Comparison of ENCODE assay signal across 8 mouse cellular contexts in the genomic region with DNA sequence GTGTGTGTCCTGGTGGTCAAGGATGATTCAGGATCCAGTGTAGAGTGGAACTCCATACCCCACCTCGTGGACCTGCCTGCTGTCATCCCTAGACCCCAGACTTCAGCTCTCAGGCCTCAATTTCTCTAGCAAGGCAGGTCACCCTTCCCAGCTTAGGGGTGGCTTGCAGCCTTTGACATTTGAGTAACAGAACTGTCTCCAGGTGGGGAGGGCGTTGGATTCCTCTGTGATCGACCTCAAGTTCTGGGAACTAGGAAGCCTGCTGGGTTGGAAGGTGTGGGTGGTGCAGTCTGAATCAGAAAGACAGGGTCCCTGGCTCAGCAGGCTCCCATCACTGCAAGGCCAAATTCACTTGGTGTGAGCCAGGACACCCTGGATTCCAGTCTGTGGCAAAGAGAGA. TPM values are rescaled to one million over a fixed set of nuclear protein-coding genes. Genes with fewer than 3 reads are reported as not detected.
DNase-seq lines count a peak whose midpoint lies in the region; ATAC-seq lines count a peak whose summit lies in the region.
"Had no signal": no experiment of that assay in that cellular context is flagged by ENCODE, and none has a peak within 500 bp of the region (broad histone marks: within the 10 kb centered on the region; RNA-seq: fewer than 3 reads in every experiment).

No protein-coding gene starts in this region.

- ATAC-seq in liver, embryonic 11.5 days (replicated peaks; ENCODE audit: low FRiP score) = no peak
- no peak for ATAC-seq in embryonic facial prominence, embryonic 12.5 days (ENCODE audit: insufficient number of reproducible peaks, insufficient read depth, low FRiP score, low TSS enrichment)
- ATAC-seq in hindbrain, embryonic 14.5 days (ENCODE audit: low FRiP score) = no peak
- no peak for ATAC-seq in neural tube, embryonic 12.5 days (ENCODE audit: low FRiP score, low read depth)
- ATAC-seq in monocyte, adult 5-6 weeks (replicated peaks; ENCODE audit: insufficient number of reproducible peaks, low FRiP score, low TSS enrichment, poor library complexity, severe bottlenecking) = no peak

- peak overlapping the region; percentile 95 for H3K27ac ChIP-seq in liver, embryonic 11.5 days (ENCODE audit: low read depth, low read length)
- H3K27ac ChIP-seq in embryonic facial prominence, embryonic 12.5 days = no peak overlapping the region
- no peak overlapping the region for H3K27ac ChIP-seq in hindbrain, embryonic 14.5 days
- H3K27ac ChIP-seq in neural tube, embryonic 12.5 days = no peak overlapping the region

- H3K9me3 ChIP-seq in liver, embryonic 11.5 days (ENCODE audit: control insufficient read depth, low read length) = no peaks in the 10 kb centered on the region
- no peaks in the 10 kb centered on the region for H3K9me3 ChIP-seq in embryonic facial prominence, embryonic 12.5 days
- no peaks in the 10 kb centered on the region for H3K9me3 ChIP-seq in hindbrain, embryonic 14.5 days (ENCODE audit: control insufficient read depth, low read length)
- no peaks in the 10 kb centered on the region for H3K9me3 ChIP-seq in neural tube, embryonic 12.5 days

- H3K36me3 ChIP-seq in liver, embryonic 11.5 days (ENCODE audit: control insufficient read depth, insufficient read depth, low read length) = no peaks in the 10 kb centered on the region
- no peaks in the 10 kb centered on the region for H3K36me3 ChIP-seq in embryonic facial prominence, embryonic 12.5 days
- no peaks in the 10 kb centered on the region for H3K36me3 ChIP-seq in hindbrain, embryonic 14.5 days (replicated peaks; ENCODE audit: control insufficient read depth, insufficient read depth)
- H3K36me3 ChIP-seq in neural tube, embryonic 12.5 days = no peaks in the 10 kb centered on the region

- peak overlapping the region; percentile 97 for H3K4me3 ChIP-seq in liver, embryonic 11.5 days (ENCODE audit: low read depth, low read length)
- H3K4me3 ChIP-seq in embryonic facial prominence, embryonic 12.5 days = no peak overlapping the region
- no peak overlapping the region for H3K4me3 ChIP-seq in hindbrain, embryonic 14.5 days (replicated peaks; ENCODE audit: low read length)
- H3K4me3 ChIP-seq in neural tube, embryonic 12.5 days = no peak overlapping the region

- H3K4me1 ChIP-seq in liver, embryonic 11.5 days (replicated peaks; ENCODE audit: control insufficient read depth, insufficient read depth, low read length) = peaks cover 71% of the 10 kb centered on the region
- H3K4me1 ChIP-seq in embryonic facial prominence, embryonic 12.5 days = peaks cover 49% of the 10 kb centered on the region
- H3K4me1 ChIP-seq in hindbrain, embryonic 14.5 days (replicated peaks; ENCODE audit: control insufficient read depth, insufficient read depth, low read length) = peaks cover 43% of the 10 kb centered on the region
- peaks cover 68% of the 10 kb centered on the region for H3K4me1 ChIP-seq in neural tube, embryonic 12.5 days

- peak overlapping the region; percentile 97 for H3K4me2 ChIP-seq in liver, embryonic 11.5 days
- H3K4me2 ChIP-seq in embryonic facial prominence, embryonic 12.5 days (replicated peaks) = peak overlapping the region; percentile 96
- no peak overlapping the region; the same call in 1 of the 2 replicates for H3K4me2 ChIP-seq in hindbrain, embryonic 14.5 days (replicated peaks)
- H3K4me2 ChIP-seq in neural tube, embryonic 12.5 days (replicated peaks) = peak overlapping the region; percentile 97

- peak overlapping the region; percentile 89 for H3K9ac ChIP-seq in liver, embryonic 11.5 days (ENCODE audit: low read depth, low read length)
- no peak overlapping the region for H3K9ac ChIP-seq in embryonic facial prominence, embryonic 12.5 days
- H3K9ac ChIP-seq in hindbrain, embryonic 14.5 days = peak overlapping the region; percentile 10; the same call in 1 of the 2 replicates
- H3K9ac ChIP-seq in neural tube, embryonic 12.5 days = no peak overlapping the region

- 64% methylated on average over 3 of the region's 3 CpGs for WGBS in liver, embryonic 11.5 days
- 68% methylated on average over 3 of the region's 3 CpGs for WGBS in embryonic facial prominence, embryonic 12.5 days
- WGBS in hindbrain, embryonic 14.5 days = 83% methylated on average over 3 of the region's 3 CpGs
- WGBS in neural tube, embryonic 12.5 days = 80% methylated on average over 3 of the region's 3 CpGs

- no peaks in the 10 kb centered on the region for H3K27me3 ChIP-seq in liver, embryonic 11.5 days (replicated peaks; ENCODE audit: control insufficient read depth, insufficient read depth, low read length)
- H3K27me3 ChIP-seq in embryonic facial prominence, embryonic 12.5 days = no peaks in the 10 kb centered on the region
- H3K27me3 ChIP-seq in hindbrain, embryonic 14.5 days (ENCODE audit: control insufficient read depth, insufficient read depth, low read length) = no peaks in the 10 kb centered on the region
- no peaks in the 10 kb centered on the region for H3K27me3 ChIP-seq in neural tube, embryonic 12.5 days (replicated peaks)

- DNase-seq in liver, embryonic 11.5 days (ENCODE audit: low spot score) = no peak
- DNase-seq in liver = no peak
- DNase-seq in hindbrain, embryonic 14.5 days (ENCODE audit: low spot score) = no peak
- DNase-seq in gastrocnemius, adult 18-20 months (ENCODE audit: low spot score) = no peak

RNA-seq across cellular contexts. Expression of gene Klf16, which starts 2.2 kb away (rescaled TPM):
- 10.0 and 11.4 TPM in 2 replicates for polyA plus RNA-seq in liver, embryonic 11.5 days (2014; fragmentation: Nextera tagmentation; extraction: Ambion mirVana)
- polyA plus RNA-seq in embryonic facial prominence, embryonic 12.5 days (2016; fragmentation: Nextera tagmentation; extraction: Ambion mirVana) = 12.4 and 12.5 TPM in 2 replicates
- 5.1 and 5.3 TPM in 2 replicates for polyA plus RNA-seq in hindbrain, embryonic 14.5 days (2014; fragmentation: Nextera tagmentation; extraction: Ambion mirVana)
- 7.3 and 7.5 TPM in 2 replicates for polyA plus RNA-seq in neural tube, embryonic 12.5 days (2016; fragmentation: Nextera tagmentation; extraction: Ambion mirVana)
- 1 to 10 TPM; 1.5 to 1.9 TPM for total RNA-seq in gastrocnemius, adult 18-20 months (2021)
- total RNA-seq in monocyte, adult 5-6 weeks (2017) = 5.1 to 8.5 TPM (median 8.2 TPM) in 3 replicates

RNA-seq across cellular contexts. Expression of gene Rexo1, which starts 13.5 kb away (rescaled TPM):
- polyA plus RNA-seq in liver, embryonic 11.5 days (2014; fragmentation: Nextera tagmentation; extraction: Ambion mirVana) = 31.8 and 33.4 TPM in 2 replicates
- 32.9 and 33.1 TPM in 2 replicates for polyA plus RNA-seq in embryonic facial prominence, embryonic 12.5 days (2016; fragmentation: Nextera tagmentation; extraction: Ambion mirVana)
- 29.0 and 30.8 TPM in 2 replicates for polyA plus RNA-seq in hindbrain, embryonic 14.5 days (2014; fragmentation: Nextera tagmentation; extraction: Ambion mirVana)
- polyA plus RNA-seq in neural tube, embryonic 12.5 days (2016; fragmentation: Nextera tagmentation; extraction: Ambion mirVana) = 35.6 and 35.9 TPM in 2 replicates
- 10 to 100 TPM in 1 of 2 experiments, 1 to 10 TPM in 1; 9.6 to 11.1 TPM for total RNA-seq in gastrocnemius, adult 18-20 months (2021)
- 21.1 to 32.2 TPM (median 24.1 TPM) in 3 replicates for total RNA-seq in monocyte, adult 5-6 weeks (2017)

RNA-seq across cellular contexts. Expression of gene Abhd17a, which starts 15.2 kb away (rescaled TPM):
- polyA plus RNA-seq in liver, embryonic 11.5 days (2014; fragmentation: Nextera tagmentation; extraction: Ambion mirVana) = 89.7 and 96.5 TPM in 2 replicates
- 123 and 125 TPM in 2 replicates for polyA plus RNA-seq in embryonic facial prominence, embryonic 12.5 days (2016; fragmentation: Nextera tagmentation; extraction: Ambion mirVana)
- 157 and 174 TPM in 2 replicates for polyA plus RNA-seq in hindbrain, embryonic 14.5 days (2014; fragmentation: Nextera tagmentation; extraction: Ambion mirVana)
- 126 and 127 TPM in 2 replicates for polyA plus RNA-seq in neural tube, embryonic 12.5 days (2016; fragmentation: Nextera tagmentation; extraction: Ambion mirVana)
- 10 to 100 TPM; 62.4 to 64.3 TPM for total RNA-seq in gastrocnemius, adult 18-20 months (2021)
- 15.2 to 20.8 TPM (median 17.0 TPM) in 3 replicates for total RNA-seq in monocyte, adult 5-6 weeks (2017)

RNA-seq across cellular contexts. Expression of gene Scamp4, which starts 27.8 kb away (rescaled TPM):
- 93.9 and 94.3 TPM in 2 replicates for polyA plus RNA-seq in liver, embryonic 11.5 days (2014; fragmentation: Nextera tagmentation; extraction: Ambion mirVana)
- polyA plus RNA-seq in embryonic facial prominence, embryonic 12.5 days (2016; fragmentation: Nextera tagmentation; extraction: Ambion mirVana) = 77.4 and 80.6 TPM in 2 replicates
- 63.1 and 64.5 TPM in 2 replicates for polyA plus RNA-seq in hindbrain, embryonic 14.5 days (2014; fragmentation: Nextera tagmentation; extraction: Ambion mirVana)
- polyA plus RNA-seq in neural tube, embryonic 12.5 days (2016; fragmentation: Nextera tagmentation; extraction: Ambion mirVana) = 60.8 and 63.9 TPM in 2 replicates
- 10 to 100 TPM; 19.0 to 20.1 TPM for total RNA-seq in gastrocnemius, adult 18-20 months (2021)
- 6.0 to 11.2 TPM (median 7.9 TPM) in 3 replicates for total RNA-seq in monocyte, adult 5-6 weeks (2017)

RNA-seq across cellular contexts. Expression of gene Adat3, which starts 27.8 kb away (rescaled TPM):
- polyA plus RNA-seq in liver, embryonic 11.5 days (2014; fragmentation: Nextera tagmentation; extraction: Ambion mirVana) = 9.7 TPM in 2 replicates
- 7.0 and 7.8 TPM in 2 replicates for polyA plus RNA-seq in embryonic facial prominence, embryonic 12.5 days (2016; fragmentation: Nextera tagmentation; extraction: Ambion mirVana)
- polyA plus RNA-seq in hindbrain, embryonic 14.5 days (2014; fragmentation: Nextera tagmentation; extraction: Ambion mirVana) = 5.2 and 5.6 TPM in 2 replicates
- polyA plus RNA-seq in neural tube, embryonic 12.5 days (2016; fragmentation: Nextera tagmentation; extraction: Ambion mirVana) = 5.4 and 6.7 TPM in 2 replicates
- total RNA-seq in gastrocnemius, adult 18-20 months (2021) = under 1 TPM in 1 of 2 experiments, not detected in 1; 0.69 TPM
- 1.8 TPM in 1 of 3 replicates, not detected in the others for total RNA-seq in monocyte, adult 5-6 weeks (2017)
- total RNA-seq: neutrophil, adult 5-6 weeks had no signal

Comparison
In these comparisons a context has a peak if more than half of its experiments do, and no peak if none do; other contexts are left out.
1. H3K9ac ChIP-seq: peak in liver, embryonic 11.5 days (single experiment) and hindbrain, embryonic 14.5 days (single experiment); none in embryonic facial prominence, embryonic 12.5 days (single experiment) and neural tube, embryonic 12.5 days (single experiment).